Mouse (Mus musculus) forebrain, embryonic 12.5 days (tissue): ENCODE results near the gene Lhfpl2. TPM values are rescaled to one million over a fixed set of nuclear protein-coding genes. Genes with fewer than 3 reads are reported as not detected.

ENCODE experiments used
- ATAC-seq: fragments of 200-750 bp; cut with Nextera tagmentation; 2 replicates; pipeline ENCODE4 v1.8.0; 2017; ENCODE audit warnings: moderate TSS enrichment; ENCODE audit not compliant: low FRiP score
- H3K27ac ChIP-seq: fragments of 300-500 bp; sonication (generic); 2 replicates; pipeline ENCODE4 v1.5.1; 2016; ENCODE audit warnings: mild to moderate bottlenecking
- H3K27me3 ChIP-seq: fragments of 300-500 bp; sonication (generic); 2 replicates; pipeline ENCODE4 v1.6.1; 2016; ENCODE audit warnings: mild to moderate bottlenecking
- H3K36me3 ChIP-seq: fragments of 300-500 bp; sonication (generic); replicated peaks from 2 replicates; pipeline ENCODE4 v1.6.1; 2016; ENCODE audit warnings: mild to moderate bottlenecking
- H3K4me1 ChIP-seq: fragments of 300-500 bp; sonication (generic); 2 replicates; pipeline ENCODE4 v1.6.1; 2016
- H3K4me2 ChIP-seq: fragments of 300-500 bp; sonication (generic); 2 replicates; pipeline ENCODE4 v1.6.1; 2016; ENCODE audit warnings: mild to moderate bottlenecking, moderate library complexity
- H3K4me3 ChIP-seq: fragments of 300-500 bp; sonication (generic); replicated peaks from 2 replicates; pipeline ENCODE4 v1.5.1; 2016; ENCODE audit warnings: mild to moderate bottlenecking
- H3K9ac ChIP-seq: fragments of 300-500 bp; sonication (generic); 2 replicates; pipeline ENCODE4 v1.6.1; 2016; ENCODE audit warnings: mild to moderate bottlenecking
- H3K9me3 ChIP-seq: fragments of 300-500 bp; sonication (generic); 2 replicates; pipeline ENCODE4 v1.6.1; 2016
- WGBS: fragments of 180-500 bp; shearing (Covaris S2); methylation state at CpG from one replicate; pipeline ENCODE4 v1.1.7; 2016; 5-methylcytosine and 5-hydroxymethylcytosine counted together
- polyA plus RNA-seq: library from polyadenylated mRNA; unstranded; fragments of >200 nt; fragmentation: Nextera tagmentation; extraction: Ambion mirVana; gene quantifications from 2 replicates; pipeline ENCODE4 v1.2.1, GENCODE M21; 2016

Gene Lhfpl2
- polyA plus RNA-seq, 1 experiment from 2014 or later: 21.3 TPM

- peaks cover 36% of the 10 kb centered on the region for H3K4me1 ChIP-seq
- no peak overlapping the region for H3K4me3 ChIP-seq
- H3K36me3 ChIP-seq: no peaks in the 10 kb centered on the region
- no peak for ATAC-seq
- no peak overlapping the region for H3K4me2 ChIP-seq
- H3K27me3 ChIP-seq: peaks cover 53% of the 10 kb centered on the region
- H3K9me3 ChIP-seq: 0 out of 2 replicates have a peak, but pooled peaks cover 4% of the 10 kb centered on the region
- no peak overlapping the region for H3K27ac ChIP-seq
- 31% methylated on average over 16 of the region's 16 CpGs for WGBS
- no peak overlapping the region for H3K9ac ChIP-seq
Observed at GRCm38 (mm10) chr13:94069421-94070307, 12.1 kb downstream of the Lhfpl2 start.

GRCm38 (mm10) chr13:94070308-94070619, 12.7 kb downstream of the Lhfpl2 start:
- Histone ChIP-seq H3K36me3 (no peaks in the 10 kb centered on the region), H3K9me3 (0 out of 2 replicates have a peak, but pooled peaks cover 4% of the 10 kb centered on the region), H3K27ac (no peak overlapping the region), H3K27me3 (peaks cover 47% of the 10 kb centered on the region), H3K4me3 (no peak overlapping the region), H3K4me1 (peaks cover 30% of the 10 kb centered on the region), H3K4me2 (no peak overlapping the region), H3K9ac (no peak overlapping the region)
- WGBS: 89% methylated on average over 3 of the region's 3 CpGs
- ATAC-seq: no peak

GRCm38 (mm10) chr13:94070927-94071326, 13.3 kb downstream of the Lhfpl2 start:
- H3K4me3 ChIP-seq: no peak overlapping the region
- H3K36me3 ChIP-seq: no peaks in the 10 kb centered on the region
- H3K9me3 ChIP-seq: 0 out of 2 replicates have a peak, but pooled peaks cover 4% of the 10 kb centered on the region
- H3K27me3 ChIP-seq: peaks cover 41% of the 10 kb centered on the region
- WGBS: 90% methylated on average over 3 of the region's 3 CpGs
- no peak for ATAC-seq
- no peak overlapping the region for H3K4me2 ChIP-seq
- no peak overlapping the region for H3K27ac ChIP-seq
- no peak overlapping the region for H3K9ac ChIP-seq
- peaks cover 24% of the 10 kb centered on the region for H3K4me1 ChIP-seq

GRCm38 (mm10) chr13:94073046-94073715, 15.6 kb downstream of the Lhfpl2 start:
- Histone ChIP-seq H3K27me3 (peaks cover 29% of the 10 kb centered on the region), H3K27ac (no peak overlapping the region), H3K36me3 (no peaks in the 10 kb centered on the region), H3K9me3 (0 out of 2 replicates have a peak, but pooled peaks cover 4% of the 10 kb centered on the region), H3K9ac (no peak overlapping the region), H3K4me3 (no peak overlapping the region), H3K4me1 (peaks cover 37% of the 10 kb centered on the region), H3K4me2 (no peak overlapping the region)
- WGBS: 77% methylated on average over 9 of the region's 9 CpGs
- no peak for ATAC-seq

- no peak overlapping the region for H3K9ac ChIP-seq
- 0 out of 2 replicates have a peak, but pooled peaks cover 4% of the 10 kb centered on the region for H3K9me3 ChIP-seq
- no peaks in the 10 kb centered on the region for H3K36me3 ChIP-seq
- no peak overlapping the region for H3K27ac ChIP-seq
- 71% methylated on average over 5 of the region's 5 CpGs for WGBS
- no peak overlapping the region for H3K4me3 ChIP-seq
- peaks cover 37% of the 10 kb centered on the region for H3K4me1 ChIP-seq
- no peak overlapping the region for H3K4me2 ChIP-seq
- H3K27me3 ChIP-seq: peaks cover 32% of the 10 kb centered on the region
- ATAC-seq: no peak
Observed at GRCm38 (mm10) chr13:94073716-94074115, 16.1 kb downstream of the Lhfpl2 start.

- Histone ChIP-seq H3K27me3 (peaks cover 41% of the 10 kb centered on the region), H3K27ac (no peak overlapping the region)
- WGBS: 96% methylated on average over 1 of the region's 1 CpGs
Observed at GRCm38 (mm10) chr13:94075181-94075580, 17.6 kb downstream of the Lhfpl2 start.

GRCm38 (mm10) chr13:94077136-94078018, 19.8 kb downstream of the Lhfpl2 start:
- Histone ChIP-seq H3K9me3 (no peaks in the 10 kb centered on the region), H3K36me3 (no peaks in the 10 kb centered on the region), H3K4me2 (no peak overlapping the region), H3K4me3 (no peak overlapping the region), H3K27ac (no peak overlapping the region), H3K4me1 (peaks cover 27% of the 10 kb centered on the region), H3K9ac (no peak overlapping the region), H3K27me3 (peaks cover 30% of the 10 kb centered on the region)
- WGBS: 55% methylated on average over 14 of the region's 14 CpGs
- no peak for ATAC-seq

More at GRCm38 (mm10) chr13:94075181-94075580, 17.6 kb downstream of the Lhfpl2 start:
- Histone ChIP-seq H3K36me3 (no peaks in the 10 kb centered on the region), H3K4me3 (no peak overlapping the region), H3K4me2 (no peak overlapping the region), H3K9ac (no peak overlapping the region), H3K9me3 (0 out of 2 replicates have a peak, but pooled peaks cover 4% of the 10 kb centered on the region), H3K4me1 (peaks cover 27% of the 10 kb centered on the region)
- ATAC-seq: no peak

GRCm38 (mm10) chr13:94083196-94083595, 25.6 kb downstream of the Lhfpl2 start:
- Histone ChIP-seq H3K4me1 (no peaks in the 10 kb centered on the region), H3K36me3 (no peaks in the 10 kb centered on the region), H3K9me3 (no peaks in the 10 kb centered on the region), H3K4me3 (no peak overlapping the region), H3K27ac (no peak overlapping the region), H3K9ac (no peak overlapping the region), H3K4me2 (no peak overlapping the region), H3K27me3 (peaks cover 12% of the 10 kb centered on the region; the same call in 1 of the 2 replicates)
- 50% methylated on average over 8 of the region's 8 CpGs for WGBS
- no peak for ATAC-seq

GRCm38 (mm10) chr13:94084220-94085126, 26.9 kb downstream of the Lhfpl2 start:
- WGBS: 84% methylated on average over 15 of the region's 15 CpGs
- ATAC-seq: no peak
- no peaks in the 10 kb centered on the region for H3K9me3 ChIP-seq
- no peak overlapping the region for H3K27ac ChIP-seq
- H3K36me3 ChIP-seq: no peaks in the 10 kb centered on the region
- H3K4me1 ChIP-seq: no peaks in the 10 kb centered on the region
- no peak overlapping the region for H3K4me3 ChIP-seq
- no peak overlapping the region for H3K4me2 ChIP-seq
- H3K9ac ChIP-seq: no peak overlapping the region
- 0 out of 2 replicates have a peak, but pooled peaks cover 4% of the 10 kb centered on the region for H3K27me3 ChIP-seq

- ATAC-seq: no peak
- Histone ChIP-seq H3K9me3 (no peaks in the 10 kb centered on the region), H3K27ac (no peak overlapping the region), H3K9ac (no peak overlapping the region), H3K4me1 (no peaks in the 10 kb centered on the region), H3K4me2 (no peak overlapping the region), H3K36me3 (no peaks in the 10 kb centered on the region), H3K4me3 (no peak overlapping the region), H3K27me3 (no peaks in the 10 kb centered on the region)
- WGBS: 94% methylated on average over 12 of the region's 12 CpGs
Observed at GRCm38 (mm10) chr13:94086090-94086808, 28.7 kb downstream of the Lhfpl2 start.

- H3K27me3 ChIP-seq: no peaks in the 10 kb centered on the region
- H3K9ac ChIP-seq: no peak overlapping the region
- H3K4me1 ChIP-seq: no peaks in the 10 kb centered on the region
- no peak overlapping the region for H3K4me3 ChIP-seq
- no peak for ATAC-seq
- no peak overlapping the region for H3K4me2 ChIP-seq
- H3K27ac ChIP-seq: no peak overlapping the region
- 77% methylated on average over 9 of the region's 9 CpGs for WGBS
- H3K36me3 ChIP-seq: no peaks in the 10 kb centered on the region
- no peaks in the 10 kb centered on the region for H3K9me3 ChIP-seq
Observed at GRCm38 (mm10) chr13:94087061-94087460, 29.5 kb downstream of the Lhfpl2 start.
